Mouse (Mus musculus) adrenal gland, adult 18-20 months (tissue): ENCODE measurements at regions not wholly inside any gene's neighbourhood (a gene's known extent, or its start where the extent isn't known, plus 50 kb on each side); places are given as distances from the start of the nearest gene placed in this dataset.
"Not testable (repeated sequence)": the region's sequence is repeated elsewhere in the genome, so short reads cannot be mapped to it uniquely, and the experiment has no call there.

Experiments used
- DNase-seq, 2 experiments: peaks; one replicate each; pipeline ENCODE4 v3.0.0; 2021 to 2022; ENCODE audit warnings: low spot score in 2 of 2

GRCm38 (mm10) chr17:7548456-7548855 is 163.2 kb upstream of the Unc93a2 start:
- DNase-seq = no peak

- DNase-seq = no peak
Measured at GRCm38 (mm10) chr17:7538402-7539087, 153.3 kb upstream of the Unc93a2 start.

GRCm38 (mm10) chr17:7537618-7538266 is 152.5 kb upstream of the Unc93a2 start:
- DNase-seq = no peak

GRCm38 (mm10) chr17:7537210-7537609 is 151.9 kb upstream of the Unc93a2 start:
- no peak for DNase-seq

- no peak for DNase-seq
Measured at GRCm38 (mm10) chr17:7534386-7535059, 149.3 kb upstream of the Unc93a2 start.

GRCm38 (mm10) chr17:7533552-7533951 is 148.3 kb upstream of the Unc93a2 start:
- DNase-seq = no peak

- no peak for DNase-seq
Measured at GRCm38 (mm10) chr17:7532618-7533017, 147.4 kb upstream of the Unc93a2 start.

GRCm38 (mm10) chr17:7529304-7529703 is 144.0 kb upstream of the Unc93a2 start:
- no peak for DNase-seq

- no peak for DNase-seq
Measured at GRCm38 (mm10) chr17:7527681-7528080, 142.4 kb upstream of the Unc93a2 start.

GRCm38 (mm10) chr17:7524497-7524896 is 139.2 kb upstream of the Unc93a2 start:
- DNase-seq = not testable (repeated sequence)

GRCm38 (mm10) chr17:7521127-7521526 is 135.9 kb upstream of the Unc93a2 start:
- no peak for DNase-seq
